Mouse (Mus musculus) ES-Bruce4 (cell line): ENCODE results near the gene Cpsf4. TPM values are rescaled to one million over a fixed set of nuclear protein-coding genes. Genes with fewer than 3 reads are reported as not detected.

Source experiments
- H3K27ac ChIP-seq: 2 replicates; pipeline ENCODE4 v1.5.1; 2012; ENCODE audit warnings: low read length, inconsistent platforms; ENCODE audit not compliant: insufficient read depth
- H3K27me3 ChIP-seq: 2 replicates; pipeline ENCODE4 v1.6.1; 2012; ENCODE audit warnings: mild to moderate bottlenecking, low read length, inconsistent platforms; ENCODE audit not compliant: control insufficient read depth, poor library complexity, insufficient read depth, severe bottlenecking
- H3K36me3 ChIP-seq: 2 replicates; pipeline ENCODE4 v1.6.1; 2012; ENCODE audit warnings: inconsistent platforms, mild to moderate bottlenecking, low read length, moderate library complexity; ENCODE audit not compliant: control insufficient read depth, poor library complexity, insufficient read depth, severe bottlenecking
- H3K4me1 ChIP-seq: one replicate; pipeline ENCODE4 v1.8.1; 2011; ENCODE audit warnings: low read length; ENCODE audit not compliant: control insufficient read depth, insufficient read depth
- H3K4me3 ChIP-seq: 2 replicates; pipeline ENCODE4 v1.5.1; 2011; ENCODE audit warnings: low read depth, mild to moderate bottlenecking, low read length
- H3K9ac ChIP-seq: 2 replicates; pipeline ENCODE4 v1.6.1; 2012; ENCODE audit warnings: low read depth, mild to moderate bottlenecking, inconsistent platforms; ENCODE audit not compliant: poor library complexity, severe bottlenecking
- H3K9me3 ChIP-seq: replicated peaks from 2 replicates; pipeline ENCODE4 v1.6.1; 2012; ENCODE audit warnings: mild to moderate bottlenecking, low read length, inconsistent platforms; ENCODE audit not compliant: control insufficient read depth, poor library complexity, insufficient read depth, severe bottlenecking
- CTCF ChIP-seq: IDR thresholded peaks from one replicate; pipeline ENCODE4 v1.8.1; 2011; ENCODE audit warnings: low read depth, low read length
- EP300 ChIP-seq: IDR thresholded peaks from 2 replicates; pipeline ENCODE4 v1.6.1; 2011; ENCODE audit warnings: low read depth, low read length; ENCODE audit not compliant: insufficient read depth
- POLR2A ChIP-seq: IDR thresholded peaks from one replicate; pipeline ENCODE4 v1.8.1; 2011; ENCODE audit warnings: low read length; ENCODE audit not compliant: insufficient read depth
- polyA plus RNA-seq: library from polyadenylated mRNA; stranded (reverse); fragments of >200 nt; gene quantifications from 2 replicates; pipeline ENCODE4 v1.2.4, GENCODE M21; 2011; ENCODE audit warnings: low read depth; ENCODE audit not compliant: missing spikeins, insufficient read depth, insufficient read length

Cpsf4 gene
- polyA plus RNA-seq, 1 experiment, result 49.6 TPM

- peak overlapping the region; percentile 70 for H3K4me3 ChIP-seq
- no peak for TF ChIP-seq EP300
- TF ChIP-seq CTCF, result no peak
- TF ChIP-seq POLR2A, result peak; percentile 32
- H3K4me1 ChIP-seq, result peaks cover 3% of the 10 kb centered on the region
- no peaks in the 10 kb centered on the region for H3K36me3 ChIP-seq
- peak overlapping the region; percentile 73 for H3K27ac ChIP-seq
- no peaks in the 10 kb centered on the region for H3K9me3 ChIP-seq
- peak overlapping the region; percentile 60 for H3K9ac ChIP-seq
- H3K27me3 ChIP-seq, result no peaks in the 10 kb centered on the region
Measured at GRCm38 (mm10) chr5:145164710-145165109, 2.3 kb upstream of the Cpsf4 start.

DNA sequence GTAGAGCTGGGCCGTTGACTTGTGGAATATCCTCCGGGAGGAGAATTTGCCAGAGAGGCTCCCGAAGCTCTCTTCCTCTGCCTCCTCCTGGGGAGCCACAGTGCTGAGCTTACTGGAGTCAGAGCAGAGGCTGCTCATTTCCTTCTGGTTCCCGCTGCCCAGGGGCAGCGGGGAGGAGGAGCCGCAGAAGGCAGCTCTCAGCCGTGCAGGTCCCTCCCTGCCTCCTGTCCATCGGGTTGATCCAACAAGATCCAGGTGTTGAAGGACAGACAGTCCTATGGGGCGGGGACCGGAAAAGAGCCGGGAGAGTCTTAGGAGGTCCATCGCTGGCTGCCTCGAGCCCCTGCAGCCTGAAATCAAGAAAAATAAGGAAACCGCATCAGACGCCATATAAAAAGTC, 1.8 kb upstream of the Cpsf4 start:
- Histone ChIP-seq H3K9me3 (no peaks in the 10 kb centered on the region), H3K27ac (peak overlapping the region; percentile 73), H3K4me1 (peaks cover 3% of the 10 kb centered on the region), H3K4me3 (peak overlapping the region; percentile 70), H3K27me3 (no peaks in the 10 kb centered on the region), H3K36me3 (no peaks in the 10 kb centered on the region), H3K9ac (peak overlapping the region; percentile 60)
- TF ChIP-seq POLR2A (no peak), CTCF (no peak), EP300 (no peak)

DNA sequence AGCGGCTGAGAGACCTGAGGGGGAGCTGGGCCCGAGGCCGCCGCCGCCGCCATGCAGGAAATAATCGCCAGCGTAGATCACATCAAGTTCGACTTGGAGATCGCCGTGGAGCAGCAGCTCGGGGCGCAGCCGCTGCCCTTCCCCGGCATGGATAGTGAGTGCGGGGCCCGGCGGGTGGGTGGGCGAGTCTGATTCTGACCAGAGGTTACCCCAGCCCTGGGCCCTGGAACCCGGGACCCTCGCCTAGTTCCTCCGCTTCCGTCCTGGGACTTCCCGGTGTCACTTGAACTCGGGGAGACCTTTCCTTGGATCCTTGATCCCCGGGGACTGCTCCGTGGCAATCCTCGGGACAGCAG, 271 bp downstream of the Cpsf4 start:
- Histone ChIP-seq H3K36me3 (peaks cover 9% of the 10 kb centered on the region; the same call in 1 of the 2 replicates), H3K9ac (peak overlapping the region; percentile 95), H3K27ac (peak overlapping the region; percentile 7; the same call in 1 of the 2 replicates), H3K4me3 (peak overlapping the region; percentile 100), H3K4me1 (peaks cover 3% of the 10 kb centered on the region), H3K9me3 (no peaks in the 10 kb centered on the region), H3K27me3 (no peaks in the 10 kb centered on the region)
- no peak for TF ChIP-seq POLR2A

DNA sequence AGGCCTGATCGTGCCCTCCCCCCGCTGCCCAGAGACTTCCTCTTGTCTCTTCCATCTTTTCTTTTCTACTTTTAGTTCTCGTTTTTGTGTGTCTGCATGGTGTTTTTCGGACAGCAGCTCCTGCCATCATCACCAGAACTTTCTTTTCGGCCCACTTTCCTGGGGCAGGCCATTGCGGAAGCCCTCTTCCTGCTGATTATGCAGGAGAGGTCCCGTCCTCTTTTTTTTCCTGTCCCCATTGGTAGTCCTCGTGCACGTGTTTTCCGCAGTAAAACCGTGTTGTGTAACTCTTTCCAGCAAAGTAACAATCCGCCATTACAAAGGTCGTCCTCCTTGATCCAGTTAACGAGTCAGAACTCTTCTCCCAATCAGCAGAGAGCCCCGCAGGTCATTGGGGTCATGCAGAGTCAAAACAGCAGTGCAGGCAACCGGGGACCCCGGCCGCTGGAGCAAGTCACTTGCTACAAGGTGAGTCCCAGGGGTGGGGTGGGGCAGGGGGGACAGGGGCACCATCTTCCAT, 11.5 kb downstream of the Cpsf4 start:
- Histone ChIP-seq H3K4me3 (no peak overlapping the region), H3K9ac (no peak overlapping the region), H3K9me3 (no peaks in the 10 kb centered on the region), H3K36me3 (peaks cover 57% of the 10 kb centered on the region), H3K27ac (no peak overlapping the region), H3K27me3 (no peaks in the 10 kb centered on the region), H3K4me1 (no peaks in the 10 kb centered on the region)
- TF ChIP-seq POLR2A, result no peak
- no peak for TF ChIP-seq CTCF
- TF ChIP-seq EP300, result no peak

DNA sequence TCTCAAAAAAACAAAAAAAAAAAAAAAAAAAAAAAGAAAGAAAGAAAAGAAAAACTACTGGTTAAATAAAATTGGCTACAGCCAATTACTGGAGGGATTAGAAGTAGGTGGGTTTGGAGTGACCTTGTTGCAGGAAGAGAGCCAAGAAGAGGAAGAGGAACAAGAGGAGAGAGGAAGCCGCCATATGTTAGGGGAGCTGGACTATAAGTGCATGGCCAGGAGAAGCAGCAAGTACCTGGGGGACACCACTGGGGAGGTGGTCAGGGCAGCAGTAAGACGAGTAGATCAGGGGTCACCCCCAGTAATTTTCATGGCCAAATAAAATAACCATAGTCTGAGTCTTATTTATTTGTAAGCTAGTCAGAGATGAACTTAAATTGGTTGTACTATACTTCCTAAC, 18.2 kb downstream of the Cpsf4 start:
- Histone ChIP-seq H3K27ac (no peak overlapping the region), H3K27me3 (no peaks in the 10 kb centered on the region), H3K9ac (no peak overlapping the region), H3K4me3 (no peak overlapping the region), H3K9me3 (no peaks in the 10 kb centered on the region), H3K4me1 (no peaks in the 10 kb centered on the region), H3K36me3 (peaks cover 58% of the 10 kb centered on the region)
- TF ChIP-seq POLR2A, result no peak
- TF ChIP-seq CTCF, result no peak
- no peak for TF ChIP-seq EP300

DNA sequence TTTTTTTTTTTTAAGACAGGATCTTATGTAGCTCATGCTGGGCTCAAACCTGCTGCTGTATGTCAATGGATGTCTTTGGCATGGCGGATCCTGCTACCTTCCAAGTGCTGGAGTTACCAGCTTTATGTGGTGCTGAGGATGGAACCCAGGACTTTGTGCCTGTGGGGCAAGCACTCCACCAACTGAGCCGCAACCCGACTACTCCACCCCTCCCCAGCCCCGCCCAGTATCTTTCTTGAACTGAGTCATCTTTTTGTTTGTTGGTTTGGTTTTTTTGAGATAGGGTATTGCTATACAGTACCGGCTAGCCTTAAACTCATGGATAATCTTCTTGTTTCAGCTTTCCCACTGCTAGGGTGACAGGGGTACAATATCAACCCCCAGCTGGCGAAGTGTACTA, 22.4 kb downstream of the Cpsf4 start:
- TF ChIP-seq CTCF (no peak), POLR2A (no peak), EP300 (no peak)
- H3K4me3 ChIP-seq, result no peak overlapping the region
- H3K27ac ChIP-seq, result no peak overlapping the region
- H3K4me1 ChIP-seq, result no peaks in the 10 kb centered on the region
- H3K9me3 ChIP-seq, result no peaks in the 10 kb centered on the region
- no peak overlapping the region for H3K9ac ChIP-seq
- peaks cover 30% of the 10 kb centered on the region for H3K36me3 ChIP-seq
- H3K27me3 ChIP-seq, result no peaks in the 10 kb centered on the region
